Mouse (Mus musculus) spleen, embryonic (tissue): ENCODE measurements around the gene Ccdc189.

Experiments used
- CTCF ChIA-PET: fragments of 350-600 bp; sonication (Branson Sonifier 250); formaldehyde crosslinking; loops from one replicate; lab custom pipeline; 2022; lab: Charles Lee

Ccdc189 gene

DNA sequence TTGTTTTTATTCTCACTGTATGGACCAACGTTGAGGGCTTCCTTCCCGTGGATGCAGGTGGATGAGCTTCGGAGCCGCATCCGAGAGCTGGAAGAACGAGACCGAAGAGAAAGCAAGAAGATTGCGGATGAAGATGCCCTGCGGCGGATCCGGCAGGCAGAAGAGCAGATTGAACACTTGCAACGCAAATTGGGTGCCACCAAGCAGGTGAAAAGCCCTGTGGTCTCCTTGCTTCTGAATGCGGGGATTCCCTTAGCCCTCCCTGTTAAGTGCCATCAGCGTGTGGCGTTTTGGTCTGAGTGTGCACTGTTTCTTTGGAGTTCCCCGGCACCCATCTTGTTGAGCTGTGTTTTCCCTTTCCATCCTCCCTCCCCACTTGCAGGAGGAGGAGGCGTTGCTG lies 8.4 kb upstream of the Ccdc189 start:
- CTCF ChIA-PET = no interaction called here

DNA sequence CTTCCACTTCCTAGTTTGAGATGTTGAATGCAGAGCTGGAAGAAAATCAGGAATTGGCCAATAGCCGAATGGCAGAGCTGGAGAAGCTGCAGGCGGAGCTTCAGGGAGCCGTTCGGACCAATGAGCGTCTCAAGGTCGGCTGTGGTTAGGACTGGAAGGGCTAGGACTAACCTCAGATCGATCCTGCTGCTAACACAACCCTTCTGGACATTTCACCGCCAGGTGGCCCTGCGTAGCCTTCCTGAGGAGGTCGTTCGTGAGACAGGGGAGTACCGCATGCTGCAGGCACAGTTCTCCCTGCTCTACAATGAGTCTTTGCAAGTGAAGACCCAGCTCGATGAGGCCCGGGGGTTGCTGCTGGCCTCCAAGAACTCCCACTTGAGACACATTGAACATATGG lies 4.2 kb upstream of the Ccdc189 start:
- CTCF ChIA-PET = interaction anchor here (0.7 kb wide), 1 partner anchor 64 kb away, joined by 4 read pairs; no protein-coding TSS in a partner anchor

DNA sequence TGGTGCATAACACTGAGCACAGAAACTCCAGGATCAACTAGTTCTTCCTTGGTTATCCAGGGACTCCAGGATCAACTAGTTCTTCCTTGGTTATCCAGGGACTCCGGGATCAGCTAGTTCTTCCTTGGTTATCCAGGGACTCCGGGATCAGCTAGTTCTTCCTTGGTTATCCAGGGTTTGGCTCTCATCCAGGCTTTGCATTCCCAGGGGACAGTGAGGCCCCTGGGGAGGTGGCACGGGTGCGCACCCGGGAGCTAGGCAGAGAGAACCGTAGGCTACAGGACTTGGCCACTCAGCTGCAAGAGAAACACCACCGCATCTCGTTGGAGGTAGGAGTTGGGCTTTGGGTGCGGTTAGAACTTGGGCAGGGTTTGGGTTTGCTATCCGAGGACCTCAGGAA lies 2.7 kb upstream of the Ccdc189 start:
- CTCF ChIA-PET = no interaction called here

DNA sequence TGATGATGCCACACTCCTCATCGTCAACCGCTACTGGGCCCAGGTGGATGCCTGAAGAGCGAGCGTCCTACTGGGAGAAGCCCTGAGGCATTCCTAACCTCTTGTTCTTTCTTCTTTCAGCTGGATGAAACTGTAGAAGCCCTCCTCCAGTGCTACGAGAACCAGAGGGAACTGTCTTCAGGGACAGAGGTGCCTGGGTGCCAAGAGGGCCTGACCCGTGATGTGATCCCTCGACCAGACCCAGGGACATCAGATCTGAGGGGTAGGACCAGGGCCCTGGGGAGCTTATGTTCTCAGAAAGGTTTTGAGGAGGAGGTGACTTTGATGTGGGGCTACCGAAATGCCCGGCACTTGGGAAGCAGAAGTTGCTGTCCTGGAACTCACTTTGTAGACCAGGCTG lies 1.2 kb upstream of the Ccdc189 start:
- CTCF ChIA-PET = no interaction called here

DNA sequence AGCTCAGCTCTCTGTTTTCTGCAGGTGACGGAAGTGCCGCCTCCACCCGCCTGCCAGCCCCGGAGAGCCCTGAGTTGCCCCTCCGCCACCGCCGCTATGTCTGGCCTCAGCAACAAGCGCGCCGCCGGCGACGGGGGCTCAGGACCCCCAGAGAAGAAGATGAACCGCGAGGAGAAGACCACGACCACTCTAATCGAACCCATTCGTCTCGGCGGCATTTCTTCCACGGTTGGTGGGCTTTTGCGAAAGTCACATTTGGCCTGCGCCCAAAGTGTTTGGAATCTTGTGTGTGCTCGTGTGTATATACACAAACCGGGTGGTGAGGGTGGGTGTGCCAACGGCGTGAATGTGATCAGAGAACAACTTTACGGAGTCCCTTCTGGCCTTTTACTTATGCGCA lies 506 bp upstream of the Ccdc189 start:
- CTCF ChIA-PET = no interaction called here

DNA sequence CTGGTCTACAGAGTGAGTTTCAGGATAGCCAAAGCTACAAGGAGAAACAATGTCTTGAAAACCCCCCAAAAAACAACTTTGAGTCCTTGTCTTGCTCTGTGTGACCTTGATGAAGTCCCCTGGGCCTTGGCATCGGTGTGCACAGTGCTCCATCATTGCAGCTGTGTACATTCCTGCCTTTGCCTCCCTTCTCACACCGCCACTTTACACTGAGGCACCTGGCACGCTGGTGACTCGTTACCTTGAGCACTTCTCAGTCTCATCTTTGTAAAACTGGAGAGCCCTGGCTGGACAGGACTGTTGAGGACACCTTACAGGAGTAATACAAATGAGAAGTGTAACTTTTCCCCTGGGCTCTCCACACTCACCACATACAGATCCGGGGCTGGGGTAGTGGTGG lies 1.2 kb downstream of the Ccdc189 start:
- CTCF ChIA-PET = no interaction called here

DNA sequence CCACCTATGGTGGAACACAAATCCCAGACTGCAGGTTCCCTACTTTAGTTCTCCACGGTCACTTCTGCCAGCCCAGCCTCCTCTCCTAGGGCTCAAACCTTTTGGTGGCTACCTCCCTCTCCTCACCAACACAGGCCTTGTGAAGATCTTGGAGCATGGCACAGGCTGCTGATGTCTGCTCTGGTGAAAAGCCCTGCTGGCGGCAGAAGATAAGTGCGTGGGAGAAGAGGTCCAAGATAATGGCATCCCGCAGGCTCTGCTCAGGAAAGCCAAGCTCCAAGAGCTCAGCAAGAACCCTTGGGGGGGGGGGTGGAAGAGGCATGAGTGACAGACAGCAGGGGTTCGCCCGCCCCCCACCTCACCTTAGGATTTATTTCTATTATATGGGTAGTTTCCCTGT lies 2.2 kb downstream of the Ccdc189 start:
- CTCF ChIA-PET = interaction anchor here (0.5 kb wide), 1 partner anchor 652 kb away, joined by 3 read pairs; no protein-coding TSS in a partner anchor

DNA sequence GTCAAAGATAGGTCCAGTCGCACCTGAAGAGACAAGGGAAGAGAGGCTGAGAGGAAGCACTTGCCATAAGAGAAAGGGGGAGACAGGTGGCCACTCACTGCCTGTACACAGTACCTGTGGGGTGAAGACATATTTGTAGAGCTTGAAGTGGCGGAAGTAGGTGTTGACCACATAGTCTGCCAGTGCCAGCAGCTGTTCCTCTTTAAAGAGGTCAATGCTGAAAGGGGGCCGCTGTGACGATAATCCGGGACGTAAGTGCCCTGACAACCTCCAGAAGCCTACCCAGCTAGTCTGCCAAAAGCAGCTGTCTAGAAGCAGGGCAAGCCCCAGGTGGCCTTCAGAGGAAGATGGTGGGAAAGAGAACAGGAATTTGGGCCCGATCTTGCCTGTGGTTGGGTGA lies 3.4 kb downstream of the Ccdc189 start:
- CTCF ChIA-PET = no interaction called here

DNA sequence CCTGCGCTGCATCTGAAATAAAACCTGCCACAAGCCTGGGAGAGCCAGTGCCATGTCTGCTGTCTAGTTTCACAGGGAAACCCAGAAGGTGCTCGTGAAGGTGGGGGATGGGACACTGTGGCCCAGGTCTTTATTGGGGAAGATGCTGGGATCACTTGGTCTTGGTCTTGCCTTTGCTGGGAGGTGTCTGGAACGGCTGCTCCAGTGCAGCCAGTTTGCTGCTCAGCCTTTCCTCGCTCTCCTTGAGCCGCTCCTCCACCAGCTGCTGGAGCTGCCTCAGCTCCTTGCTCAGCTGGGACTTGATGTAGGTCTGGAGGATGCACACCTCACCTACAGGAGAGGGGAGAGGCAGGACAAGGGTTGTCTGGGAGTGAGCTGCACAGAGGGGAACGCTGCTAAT lies 5.1 kb downstream of the Ccdc189 start:
- CTCF ChIA-PET = no interaction called here

DNA sequence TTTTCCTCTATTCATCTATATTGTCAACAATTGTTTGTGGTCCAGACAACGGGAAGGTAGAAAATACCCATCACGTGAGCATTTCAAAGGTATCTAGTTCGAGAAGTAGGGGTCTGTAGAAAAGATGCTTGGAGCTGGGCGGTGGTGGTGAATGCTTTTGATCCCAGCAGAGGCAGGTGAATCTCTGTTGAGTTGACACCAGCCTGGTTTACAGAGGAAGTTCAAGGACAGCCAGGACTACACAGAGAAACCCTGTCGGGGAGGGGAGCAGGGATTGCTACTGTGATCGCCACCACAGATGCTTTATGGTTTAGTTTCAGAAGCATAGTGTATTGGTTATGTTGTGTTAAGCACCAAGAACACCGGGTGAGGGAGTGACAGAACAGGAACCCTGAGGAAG lies 14.3 kb downstream of the Ccdc189 start:
- CTCF ChIA-PET = no interaction called here

DNA sequence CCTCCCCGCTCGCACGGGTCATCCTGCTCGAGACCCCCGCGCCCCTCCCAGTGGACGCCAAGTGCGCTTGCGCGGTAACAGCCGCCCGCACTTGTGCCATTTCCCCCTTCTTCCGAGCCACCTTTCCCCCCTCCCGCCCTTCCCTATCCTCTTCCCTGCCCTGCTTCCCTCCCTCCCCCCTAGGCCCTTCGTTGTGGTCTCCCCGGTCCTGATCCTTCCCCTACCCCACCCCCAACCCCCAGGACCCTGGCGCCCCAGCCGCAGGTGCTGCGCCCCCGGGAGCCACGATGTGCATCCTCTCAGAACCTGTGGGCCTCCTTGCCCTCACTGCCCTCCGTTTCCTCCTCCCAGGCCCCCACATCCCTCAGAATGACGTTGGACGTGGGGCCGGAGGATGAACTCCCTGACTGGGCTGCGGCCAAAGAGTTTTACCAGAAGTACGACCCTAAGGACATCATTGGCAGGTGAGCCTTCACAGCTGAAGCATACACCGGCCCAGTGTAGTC lies 14.8 kb downstream of the Ccdc189 start:
- CTCF ChIA-PET = no interaction called here

DNA sequence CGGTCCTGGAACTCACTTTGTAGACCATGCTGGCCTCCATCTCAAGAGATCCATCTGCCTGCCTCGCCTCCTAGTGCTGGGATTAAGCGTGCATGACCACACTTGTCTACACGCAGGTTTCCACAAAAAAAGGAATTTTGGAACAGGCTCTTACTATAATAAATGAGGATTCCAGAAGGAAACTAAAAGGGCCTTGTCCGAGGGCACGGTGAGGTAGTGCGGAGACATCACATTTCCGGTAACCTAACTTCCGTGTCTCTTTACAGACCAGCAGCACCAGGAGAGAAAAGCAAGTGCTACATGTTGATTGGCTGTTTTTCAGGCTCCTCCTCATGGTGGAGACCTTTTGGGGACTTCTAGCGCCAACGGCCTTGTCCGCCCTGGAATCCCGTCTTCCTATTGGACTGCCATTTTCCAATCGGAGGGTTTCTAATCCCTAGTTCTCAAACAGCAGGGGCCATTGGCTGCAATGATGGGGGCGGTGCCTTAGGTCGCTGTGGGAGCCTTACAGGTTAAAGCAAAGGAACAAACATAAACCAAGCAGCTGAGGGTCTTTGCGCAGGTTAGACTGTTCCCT lies 15.4 kb downstream of the Ccdc189 start, which contains the start of gene Phkg2:
Phkg2 (plus strand) TSS at position 446 of the 577 bp plus-strand sequence.
- CTCF ChIA-PET = no interaction called here

DNA sequence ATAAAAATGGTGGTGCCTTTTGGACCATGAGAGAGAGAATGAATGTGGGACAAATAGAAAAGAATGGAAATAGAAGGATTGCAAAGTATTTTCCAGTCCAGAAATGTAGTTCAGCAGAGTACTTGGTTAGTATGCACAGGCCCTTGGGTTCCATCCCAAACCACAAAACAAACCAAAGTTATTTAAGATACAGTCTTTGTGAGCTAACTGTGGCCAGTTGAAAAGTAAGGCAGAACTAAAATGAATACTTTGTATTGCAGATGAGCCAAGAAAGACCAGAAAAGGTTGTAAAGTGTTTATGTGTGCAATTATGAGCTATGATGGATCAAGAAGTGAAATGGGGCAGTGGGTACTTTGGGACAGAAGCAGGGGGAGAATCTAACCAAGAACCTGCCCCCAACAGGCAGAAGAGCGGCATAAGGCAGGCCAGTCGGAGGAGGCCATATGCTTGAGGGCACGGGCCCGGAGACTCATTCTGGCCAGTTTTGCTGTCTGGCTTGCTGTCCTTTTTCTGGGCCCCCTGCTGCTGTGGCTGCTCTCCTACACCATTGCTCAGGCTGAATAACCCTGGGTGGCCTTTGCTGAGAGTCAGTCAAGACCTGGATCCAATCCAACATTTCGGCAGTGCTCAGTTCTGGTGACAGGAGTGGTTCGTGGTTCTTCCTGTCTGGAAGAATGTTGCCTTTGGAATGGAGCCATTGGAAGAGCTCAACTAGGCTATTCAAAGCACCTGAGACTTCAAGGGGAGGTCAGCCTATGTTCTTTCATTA lies 23.8 kb downstream of the Ccdc189 start:
- CTCF ChIA-PET = interaction anchor here (0.5 kb wide), 1 partner anchor 1319 kb away, joined by 3 read pairs; no protein-coding TSS in a partner anchor

DNA sequence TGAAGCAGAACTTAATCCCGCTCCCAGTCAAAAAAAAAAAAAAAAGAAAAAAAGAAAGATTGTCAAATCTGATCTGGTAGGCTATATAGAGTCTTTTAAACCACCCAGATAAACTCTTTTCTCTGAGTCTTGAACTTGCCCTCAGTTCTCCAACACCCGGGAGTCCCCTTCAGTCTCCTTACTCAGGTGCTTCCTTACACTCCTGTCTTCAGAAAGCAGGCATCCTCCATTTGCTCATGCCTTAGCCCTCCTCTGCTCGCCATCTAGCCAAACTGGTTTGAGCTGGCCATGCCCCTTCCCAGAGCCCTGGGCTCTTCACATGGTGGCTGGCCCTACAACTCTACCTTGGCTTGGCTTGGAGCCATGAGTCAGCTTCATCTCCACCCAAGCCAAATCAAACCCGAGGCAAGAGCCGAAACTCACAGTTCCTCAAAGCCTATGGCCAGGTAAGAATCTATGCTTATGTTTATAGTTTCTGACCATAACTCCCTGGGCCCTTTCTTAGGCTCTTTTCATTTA lies 27.0 kb downstream of the Ccdc189 start, which contains the start of gene Tmem265:
Tmem265 (plus strand) TSS at position 51 of the 519 bp plus-strand sequence.
- CTCF ChIA-PET = no interaction called here

DNA sequence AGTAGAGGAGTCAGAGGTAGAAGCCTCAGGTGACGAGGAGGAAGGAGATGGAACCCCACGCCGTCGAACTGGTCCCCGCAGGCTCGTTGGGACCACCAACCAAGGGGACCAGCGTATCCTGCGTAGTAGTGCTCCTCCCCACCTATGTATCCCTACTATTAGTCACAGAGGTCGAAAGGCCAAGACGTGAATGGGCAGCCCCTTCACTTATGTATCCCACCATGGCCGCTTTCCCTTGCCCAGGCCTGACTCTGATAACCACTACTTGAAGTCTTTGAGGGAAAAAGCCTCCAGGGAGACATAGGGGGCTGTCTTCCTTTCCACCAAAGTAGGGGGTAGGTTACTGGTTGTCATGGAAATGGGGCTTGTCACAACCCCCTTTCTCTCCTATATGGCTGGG lies 27.8 kb downstream of the Ccdc189 start:
- CTCF ChIA-PET = interaction anchor here (0.7 kb wide), 1 partner anchor 63 kb away, joined by 20 read pairs; no protein-coding TSS in a partner anchor

DNA sequence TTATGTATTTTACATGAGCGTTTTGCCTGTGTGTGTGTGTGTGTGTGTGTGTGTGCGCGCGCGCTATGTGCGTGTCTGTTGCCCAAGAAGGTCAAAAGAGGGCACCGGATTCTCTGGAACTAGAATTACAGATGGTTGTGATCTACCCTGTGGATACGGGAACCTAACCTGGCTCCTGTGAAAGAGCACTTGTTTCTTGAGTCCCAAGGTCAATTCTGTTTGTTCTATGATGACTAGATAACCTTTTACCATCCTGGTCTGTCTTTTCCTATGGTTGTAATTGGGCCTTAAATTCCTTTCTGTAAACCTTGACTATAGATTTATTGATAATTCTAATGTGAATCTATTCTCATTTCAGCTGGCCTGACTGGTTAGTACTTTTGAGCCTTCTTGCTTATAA lies 36.8 kb downstream of the Ccdc189 start:
- CTCF ChIA-PET = interaction anchor here (0.6 kb wide), 1 partner anchor 91 kb away, joined by 3 read pairs; no protein-coding TSS in a partner anchor

DNA sequence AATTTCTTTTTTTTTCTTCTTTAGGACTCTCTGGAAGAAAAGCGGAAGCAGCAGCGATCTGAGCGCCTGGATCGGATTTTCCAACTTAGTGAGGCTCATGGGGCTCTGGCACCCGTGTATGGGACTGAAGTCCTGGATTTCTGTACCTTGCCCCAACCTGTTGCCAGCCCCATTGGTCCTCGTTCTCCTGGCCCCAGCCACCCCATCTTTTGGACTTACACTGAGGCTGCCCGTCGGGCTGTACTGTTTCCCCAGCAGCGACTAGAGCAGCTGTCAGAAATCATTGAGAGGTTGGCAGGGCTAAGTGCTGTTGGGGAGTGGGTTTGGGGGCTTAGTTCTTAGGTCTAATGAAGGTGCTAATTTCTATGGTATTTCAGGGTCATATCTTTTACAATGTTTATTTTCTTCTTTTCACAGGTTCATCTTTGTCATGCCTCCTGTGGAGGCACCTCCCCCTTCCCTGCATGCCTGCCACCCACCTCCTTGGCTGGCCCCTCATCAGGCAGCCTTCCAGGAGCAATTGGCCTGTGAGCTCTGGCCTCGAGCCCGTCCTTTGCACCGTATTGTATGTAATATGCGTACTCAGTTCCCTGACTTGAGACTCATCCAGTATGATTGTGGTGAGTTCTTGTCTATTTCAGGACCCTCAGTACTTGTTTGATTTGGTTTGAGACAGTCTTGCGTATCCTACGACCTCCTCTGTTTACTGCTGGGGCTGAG lies 39.1 kb downstream of the Ccdc189 start:
- CTCF ChIA-PET = no interaction called here

DNA sequence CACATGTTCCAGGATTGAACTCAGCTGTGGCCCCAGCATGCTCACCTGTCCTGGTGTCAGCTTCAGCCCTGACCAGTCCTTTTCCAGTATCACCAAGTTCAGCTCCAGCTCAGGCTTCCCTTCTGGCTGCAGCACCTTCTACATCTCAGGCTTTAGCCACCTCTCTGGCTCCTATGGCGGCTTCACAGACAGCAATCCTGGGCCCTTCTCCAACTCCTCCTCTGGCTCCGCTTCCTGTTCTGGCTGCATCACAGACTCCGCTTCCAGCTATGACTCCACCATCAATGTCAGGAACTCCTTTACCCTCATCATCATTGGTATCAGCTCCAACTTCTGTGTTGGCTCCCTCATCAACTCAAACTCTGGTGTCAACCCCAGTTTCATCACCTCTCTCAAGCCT lies 46.7 kb downstream of the Ccdc189 start:
- CTCF ChIA-PET = no interaction called here
